Mouse (Mus musculus) neural tube, embryonic 13.5 days (tissue): ENCODE data around the gene Palm2. TPM values are rescaled to one million over a fixed set of nuclear protein-coding genes. Genes with fewer than 3 reads are reported as not detected.
A peak's percentile ranks its signal among the peaks of the same experiment; 100 is the strongest.

Experiments used
- ATAC-seq: fragments of 200-750 bp; cut with Nextera tagmentation; 2 replicates; pipeline ENCODE4 v1.8.0; 2017; ENCODE audit warnings: low read depth, mild to moderate bottlenecking, moderate TSS enrichment, moderate library complexity
- H3K27ac ChIP-seq: fragments of 300-500 bp; sonication (generic); replicated peaks from 2 replicates; pipeline ENCODE4 v1.5.1; 2015; ENCODE audit warnings: moderate library complexity, mild to moderate bottlenecking, inconsistent platforms
- H3K27me3 ChIP-seq: fragments of 300-500 bp; sonication (generic); 2 replicates; pipeline ENCODE4 v1.6.1; 2015; ENCODE audit warnings: mild to moderate bottlenecking, inconsistent platforms
- H3K36me3 ChIP-seq: fragments of 300-500 bp; sonication (generic); 2 replicates; pipeline ENCODE4 v1.6.1; 2015; ENCODE audit warnings: mild to moderate bottlenecking, inconsistent platforms
- H3K4me1 ChIP-seq: fragments of 300-500 bp; sonication (generic); replicated peaks from 2 replicates; pipeline ENCODE4 v1.6.1; 2015; ENCODE audit warnings: inconsistent platforms
- H3K4me2 ChIP-seq: fragments of 300-500 bp; sonication (generic); 2 replicates; pipeline ENCODE4 v1.6.1; 2015; ENCODE audit warnings: inconsistent platforms, mild to moderate bottlenecking, moderate library complexity
- H3K4me3 ChIP-seq: fragments of 300-500 bp; sonication (generic); 2 replicates; pipeline ENCODE4 v1.5.1; 2015; ENCODE audit warnings: mild to moderate bottlenecking, inconsistent platforms
- H3K9ac ChIP-seq: fragments of 300-500 bp; sonication (generic); 2 replicates; pipeline ENCODE4 v1.6.1; 2015; ENCODE audit warnings: moderate library complexity, mild to moderate bottlenecking, inconsistent platforms
- H3K9me3 ChIP-seq: fragments of 300-500 bp; sonication (generic); 2 replicates; pipeline ENCODE4 v1.6.1; 2016; ENCODE audit warnings: inconsistent platforms
- whole genome bisulfite sequencing: fragments of 180-500 bp; shearing (Covaris S2); methylation state at CpG from one replicate; pipeline ENCODE4 v1.1.7; 2015; 5-methylcytosine and 5-hydroxymethylcytosine counted together
- polyA plus RNA-seq: library from polyadenylated mRNA; unstranded; fragments of >200 nt; fragmentation: Nextera tagmentation; extraction: Ambion mirVana; gene quantifications from 2 replicates; pipeline ENCODE4 v1.2.1, GENCODE M21; 2015

The Palm2 gene
- polyA plus RNA-seq, 1 experiment from 2014 or later: 7.8 TPM

GRCm38 (mm10) chr4:57606258-57606657 lies 172.2 kb downstream of the Palm2 start:
- Histone ChIP-seq H3K4me2 (no peak overlapping the region), H3K27ac (no peak overlapping the region), H3K9ac (no peak overlapping the region), H3K9me3 (no peaks in the 10 kb centered on the region), H3K36me3 (no peaks in the 10 kb centered on the region), H3K27me3 (no peaks in the 10 kb centered on the region), H3K4me1 (0 out of 2 replicates have a peak, but pooled peaks cover 4% of the 10 kb centered on the region), H3K4me3 (no peak overlapping the region)
- WGBS: 87% methylated on average over 3 of the region's 3 CpGs
- ATAC-seq: no peak

DNA sequence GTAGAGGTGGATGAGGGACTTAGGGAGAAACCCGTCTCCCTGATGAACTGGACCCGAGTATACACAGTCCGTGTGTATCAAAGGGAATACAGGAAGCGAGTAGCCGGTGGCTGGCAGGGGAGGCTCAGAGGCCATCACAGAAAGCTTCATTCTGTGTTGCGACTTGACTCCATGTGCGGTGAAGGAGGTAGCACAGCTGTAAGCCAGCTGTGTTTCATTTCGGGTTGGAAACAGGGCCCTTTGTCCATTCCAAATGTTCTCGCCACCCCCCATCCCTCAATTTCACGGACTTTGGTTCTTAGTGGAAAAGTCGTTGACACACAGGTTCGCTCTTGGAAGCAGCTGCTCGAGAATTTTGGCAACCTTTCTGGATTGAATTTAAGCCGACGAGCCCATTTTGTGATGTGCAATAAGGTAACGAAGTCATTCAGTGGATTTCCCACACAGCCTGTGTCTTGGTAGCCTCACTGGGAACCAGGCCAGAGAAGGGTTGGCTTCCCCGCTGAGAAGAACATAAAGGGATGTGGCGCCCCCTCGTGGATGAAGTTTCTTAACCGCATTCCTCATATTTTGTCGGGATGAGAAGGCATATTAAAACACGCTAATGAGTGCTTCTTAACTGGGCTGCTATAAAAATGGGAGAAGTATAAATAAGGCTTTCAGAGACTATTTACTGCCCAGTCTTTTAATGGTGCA lies 173.3 kb downstream of the Palm2 start:
- Histone ChIP-seq H3K9me3 (no peaks in the 10 kb centered on the region), H3K4me1 (peaks cover 4% of the 10 kb centered on the region; the same call in 1 of the 2 replicates), H3K4me2 (peak overlapping the region; percentile 34), H3K4me3 (no peak overlapping the region), H3K36me3 (no peaks in the 10 kb centered on the region), H3K27ac (peak overlapping the region; percentile 29), H3K9ac (no peak overlapping the region; the same call in 1 of the 2 replicates), H3K27me3 (no peaks in the 10 kb centered on the region)
- peak; percentile 76; the same call in 1 of the 2 replicates for ATAC-seq
- WGBS: 44% methylated on average over 22 of the region's 22 CpGs

- Histone ChIP-seq H3K27ac (no peak overlapping the region), H3K9ac (no peak overlapping the region), H3K4me3 (no peak overlapping the region), H3K4me1 (peaks cover 4% of the 10 kb centered on the region; the same call in 1 of the 2 replicates), H3K27me3 (no peaks in the 10 kb centered on the region), H3K9me3 (no peaks in the 10 kb centered on the region), H3K36me3 (no peaks in the 10 kb centered on the region), H3K4me2 (no peak overlapping the region)
- WGBS: 57% methylated on average over 17 of the region's 17 CpGs
- no peak for ATAC-seq
Observed at GRCm38 (mm10) chr4:57611303-57612077, 177.4 kb downstream of the Palm2 start.

DNA sequence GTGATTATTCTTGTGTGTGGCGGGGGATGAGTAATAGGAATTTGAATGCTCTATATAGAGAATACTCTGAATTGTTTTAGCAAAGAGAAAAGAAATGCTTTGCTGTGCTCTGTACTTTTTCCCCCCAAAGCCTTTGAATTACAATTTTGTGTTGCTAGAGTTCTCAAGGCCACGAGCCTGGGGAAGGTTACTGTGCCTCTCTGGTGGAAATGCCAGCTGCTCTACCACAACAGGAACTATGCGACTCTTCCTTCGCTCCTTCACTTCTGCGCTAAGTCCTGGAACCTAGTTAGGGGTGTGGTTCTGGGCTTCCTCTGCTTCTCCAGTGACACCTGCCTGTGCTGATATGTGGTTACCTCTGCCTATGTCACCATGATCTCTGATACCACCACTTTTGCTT lies 178.7 kb downstream of the Palm2 start:
- 91% methylated on average over 5 of the region's 5 CpGs for WGBS
- Histone ChIP-seq H3K27me3 (no peaks in the 10 kb centered on the region), H3K4me3 (no peak overlapping the region), H3K36me3 (no peaks in the 10 kb centered on the region), H3K27ac (no peak overlapping the region), H3K9me3 (no peaks in the 10 kb centered on the region), H3K4me2 (no peak overlapping the region), H3K4me1 (no peaks in the 10 kb centered on the region; the same call in 1 of the 2 replicates), H3K9ac (no peak overlapping the region)
- no peak for ATAC-seq

DNA sequence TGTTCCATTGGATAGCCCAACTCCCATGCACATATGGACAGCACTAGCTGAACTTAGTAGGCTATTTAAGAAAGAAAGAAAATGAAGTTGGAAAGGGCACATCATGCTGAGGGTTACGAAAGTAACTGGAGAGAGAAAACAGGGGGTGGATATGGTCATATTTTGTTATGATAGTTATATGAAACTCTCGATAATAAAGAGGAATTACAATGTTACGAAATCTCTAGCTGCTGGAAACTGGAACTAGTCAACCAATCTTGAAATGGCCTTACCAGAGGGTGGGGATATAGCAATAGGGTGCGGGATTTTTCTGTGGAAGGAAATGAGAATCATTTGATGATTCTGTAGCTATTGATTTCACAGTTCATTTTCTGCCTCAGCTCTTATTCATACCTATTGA lies 180.6 kb downstream of the Palm2 start:
- WGBS: 95% methylated on average over 4 of the region's 4 CpGs
- no peak for ATAC-seq
- H3K27me3 ChIP-seq: no peaks in the 10 kb centered on the region

DNA sequence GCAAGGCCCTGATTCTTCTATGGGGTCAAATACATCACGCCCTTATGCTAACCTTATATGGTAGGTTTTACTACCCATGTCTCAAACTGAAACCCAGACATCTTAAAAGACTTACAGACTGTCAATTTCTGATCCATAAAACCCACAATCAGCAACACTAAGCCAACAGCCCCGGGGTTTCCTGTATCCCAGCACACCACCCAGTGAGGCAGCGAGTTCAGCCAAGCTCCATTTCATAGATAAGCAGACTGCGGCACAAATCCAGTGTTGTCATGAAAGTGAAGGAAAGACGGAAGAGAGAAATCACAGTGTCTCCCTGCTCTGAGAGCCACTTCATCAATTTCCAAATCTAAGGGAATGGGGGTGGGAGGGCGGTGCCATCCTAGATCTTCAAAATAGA lies 184.7 kb downstream of the Palm2 start:
- no peak overlapping the region for H3K4me2 ChIP-seq
- WGBS: 92% methylated on average over 6 of the region's 6 CpGs
- no peak for ATAC-seq
- H3K4me3 ChIP-seq: no peak overlapping the region
- H3K27me3 ChIP-seq: no peaks in the 10 kb centered on the region
- no peaks in the 10 kb centered on the region for H3K4me1 ChIP-seq
- no peaks in the 10 kb centered on the region for H3K36me3 ChIP-seq
- H3K9me3 ChIP-seq: no peaks in the 10 kb centered on the region
- H3K9ac ChIP-seq: no peak overlapping the region
- no peak overlapping the region for H3K27ac ChIP-seq

More for the DNA sequence above, 180.6 kb downstream of the Palm2 start:
- Histone ChIP-seq H3K4me1 (no peaks in the 10 kb centered on the region; the same call in 1 of the 2 replicates), H3K4me2 (no peak overlapping the region), H3K4me3 (no peak overlapping the region), H3K27ac (no peak overlapping the region), H3K36me3 (no peaks in the 10 kb centered on the region), H3K9me3 (no peaks in the 10 kb centered on the region), H3K9ac (no peak overlapping the region)

DNA sequence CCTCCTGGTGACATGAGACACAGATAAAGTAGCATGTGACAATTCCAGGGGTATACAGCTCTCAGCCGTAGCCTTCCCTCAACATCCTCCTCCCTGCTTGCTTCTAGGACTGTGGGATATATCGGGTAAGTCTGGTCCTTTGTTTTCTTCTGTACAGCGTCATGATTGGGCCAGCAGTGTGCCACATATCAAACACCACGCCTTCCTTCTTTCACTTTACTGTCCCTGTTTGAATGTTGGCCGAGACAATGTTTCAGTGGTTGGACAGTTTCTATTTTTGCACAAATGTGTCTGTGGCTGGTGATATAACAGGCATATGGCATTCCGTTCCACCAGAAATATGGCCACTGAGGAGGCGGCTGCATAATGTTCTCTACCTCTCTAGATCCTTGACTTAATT lies 188.8 kb downstream of the Palm2 start:
- H3K4me3 ChIP-seq: no peak overlapping the region
- H3K27me3 ChIP-seq: no peaks in the 10 kb centered on the region
- H3K9ac ChIP-seq: no peak overlapping the region
- H3K36me3 ChIP-seq: no peaks in the 10 kb centered on the region
- no peak overlapping the region for H3K4me2 ChIP-seq
- no peak overlapping the region for H3K27ac ChIP-seq
- H3K9me3 ChIP-seq: no peaks in the 10 kb centered on the region
- no peaks in the 10 kb centered on the region for H3K4me1 ChIP-seq
- WGBS: 85% methylated on average over 7 of the region's 7 CpGs
- no peak for ATAC-seq

DNA sequence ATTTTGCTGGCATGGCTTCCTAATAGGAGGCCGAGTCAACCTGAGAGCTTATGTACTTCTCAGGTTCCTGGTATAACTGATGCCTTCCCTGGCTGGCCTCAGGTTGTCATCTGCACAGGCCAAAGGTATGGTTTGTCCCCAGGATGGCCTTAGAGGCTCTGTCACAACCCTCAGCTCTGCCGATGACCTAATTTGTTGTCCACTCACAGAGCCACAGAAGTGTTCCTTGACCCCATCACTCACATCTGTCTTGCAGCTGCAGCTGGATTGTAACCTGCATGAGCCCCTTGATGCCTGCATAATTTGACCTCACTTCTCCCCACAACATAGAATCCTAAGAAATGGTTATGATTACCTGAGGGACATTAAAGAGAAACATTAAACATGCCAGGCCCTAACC lies 190.8 kb downstream of the Palm2 start:
- ATAC-seq: no peak
- 94% methylated on average over 2 of the region's 2 CpGs for WGBS
- Histone ChIP-seq H3K36me3 (no peaks in the 10 kb centered on the region), H3K4me2 (no peak overlapping the region), H3K4me1 (no peaks in the 10 kb centered on the region), H3K9me3 (no peaks in the 10 kb centered on the region), H3K27ac (no peak overlapping the region), H3K9ac (no peak overlapping the region), H3K27me3 (no peaks in the 10 kb centered on the region), H3K4me3 (no peak overlapping the region)

GRCm38 (mm10) chr4:57625306-57625705 lies 191.3 kb downstream of the Palm2 start:
- no peaks in the 10 kb centered on the region for H3K36me3 ChIP-seq
- no peak overlapping the region for H3K27ac ChIP-seq
- no peak for ATAC-seq
- H3K9me3 ChIP-seq: no peaks in the 10 kb centered on the region
- no peaks in the 10 kb centered on the region for H3K27me3 ChIP-seq
- no peak overlapping the region for H3K9ac ChIP-seq
- no peak overlapping the region for H3K4me2 ChIP-seq
- H3K4me1 ChIP-seq: no peaks in the 10 kb centered on the region
- WGBS: 78% methylated on average over 1 of the region's 1 CpGs
- no peak overlapping the region for H3K4me3 ChIP-seq

- ATAC-seq: no peak
- H3K9me3 ChIP-seq: no peaks in the 10 kb centered on the region
- no peak overlapping the region for H3K4me2 ChIP-seq
- no peaks in the 10 kb centered on the region for H3K36me3 ChIP-seq
- no peaks in the 10 kb centered on the region for H3K27me3 ChIP-seq
- WGBS: 74% methylated on average over 1 of the region's 1 CpGs
- no peak overlapping the region for H3K27ac ChIP-seq
- no peak overlapping the region for H3K4me3 ChIP-seq
- no peak overlapping the region for H3K9ac ChIP-seq
- no peaks in the 10 kb centered on the region for H3K4me1 ChIP-seq
Observed at GRCm38 (mm10) chr4:57625756-57626155, 191.7 kb downstream of the Palm2 start.

DNA sequence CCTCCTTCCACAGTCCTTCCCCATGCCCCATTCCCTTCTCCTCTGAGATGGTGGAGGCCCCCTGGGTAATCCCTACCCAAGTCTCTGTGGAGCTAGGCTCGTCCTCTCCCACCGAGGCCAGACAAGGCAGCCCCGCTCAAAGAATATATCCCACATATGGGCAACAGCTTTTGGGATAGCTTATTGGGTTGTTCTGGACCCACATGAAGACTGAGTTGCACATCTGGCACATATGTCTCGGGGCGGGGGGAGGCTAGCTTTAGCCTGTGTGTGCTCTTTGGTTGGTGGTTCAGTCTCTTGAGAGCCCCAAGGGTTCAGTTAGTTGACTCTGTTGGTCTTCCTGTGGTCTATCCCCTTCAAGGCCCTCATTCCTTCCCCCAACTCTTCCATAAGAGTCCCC lies 192.9 kb downstream of the Palm2 start:
- Histone ChIP-seq H3K4me1 (no peaks in the 10 kb centered on the region), H3K9ac (no peak overlapping the region), H3K4me3 (no peak overlapping the region), H3K27ac (no peak overlapping the region), H3K27me3 (no peaks in the 10 kb centered on the region), H3K36me3 (no peaks in the 10 kb centered on the region), H3K4me2 (no peak overlapping the region), H3K9me3 (no peaks in the 10 kb centered on the region)
- WGBS: 86% methylated on average over 5 of the region's 5 CpGs
- ATAC-seq: no peak

DNA sequence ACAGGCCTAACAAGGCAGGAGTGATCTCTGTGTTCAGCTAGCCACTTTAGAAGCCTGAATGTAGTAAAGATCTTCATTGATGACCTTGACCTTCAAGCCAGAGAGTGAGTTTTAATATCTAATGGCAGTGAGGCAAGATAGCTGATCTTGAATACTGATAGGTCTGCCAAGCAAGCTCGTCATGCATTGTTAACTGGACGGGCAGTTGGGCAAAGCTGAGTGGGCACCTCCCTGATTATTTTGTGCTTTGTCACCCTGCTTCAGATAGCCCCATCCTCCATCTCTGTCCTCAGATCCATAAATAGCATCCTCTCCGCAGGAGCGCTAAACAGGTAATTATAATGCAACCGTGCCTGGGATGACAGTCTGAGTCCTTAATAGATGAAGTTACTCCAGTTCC lies 198.3 kb downstream of the Palm2 start:
- ATAC-seq: no peak
- H3K9ac ChIP-seq: no peak overlapping the region
- H3K4me2 ChIP-seq: no peak overlapping the region
- H3K9me3 ChIP-seq: no peaks in the 10 kb centered on the region
- 79% methylated on average over 5 of the region's 5 CpGs for WGBS
- H3K27me3 ChIP-seq: no peaks in the 10 kb centered on the region
- no peak overlapping the region for H3K27ac ChIP-seq
- H3K4me1 ChIP-seq: peaks cover 4% of the 10 kb centered on the region
- no peaks in the 10 kb centered on the region for H3K36me3 ChIP-seq
- H3K4me3 ChIP-seq: no peak overlapping the region
